Mouse (Mus musculus): ENCODE data around the gene Gm17783. TPM values are rescaled to one million over a fixed set of nuclear protein-coding genes. Genes with fewer than 3 reads are reported as not detected.
"Not testable (repeated sequence)": the region's sequence is repeated elsewhere in the genome, so short reads cannot be mapped to it uniquely, and the experiment has no call there.

The Gm17783 gene
- polyA plus RNA-seq (2011; ENCODE audit: insufficient read depth, insufficient read length, low replicate concordance, missing spikeins), result not detected in 2 replicates

DNA sequence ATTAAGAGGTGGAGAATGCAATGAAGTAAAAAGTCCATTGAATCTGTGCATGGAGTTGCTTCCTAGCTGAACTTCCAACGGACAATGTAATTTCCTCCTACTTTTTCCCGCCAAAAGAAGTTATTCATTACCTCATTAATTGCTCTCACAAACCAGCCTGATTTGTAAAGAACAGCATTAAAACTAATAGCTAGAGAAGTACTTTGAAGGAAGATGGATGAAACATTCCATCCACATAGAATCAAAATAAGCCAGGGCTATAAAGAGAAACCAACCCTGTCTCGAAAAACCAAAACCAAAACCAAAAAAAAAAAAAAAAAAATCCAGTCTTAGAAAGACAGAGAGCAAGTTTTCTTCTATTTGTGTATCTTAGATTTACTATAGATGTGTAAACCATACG lies at the start of gene Gm17783:
Gm17783 (minus strand) TSS at position 101 of the 400 bp plus-strand sequence.
- TF ChIP-seq POLR2A (IDR thresholded peaks at IDR 0.05; ENCODE audit: borderline replicate concordance, control insufficient read depth, low read depth, low read length) (no peak), CTCF (IDR thresholded peaks at IDR 0.05; ENCODE audit: control insufficient read depth, insufficient read depth, low read length) (no peak)
- H3K4me1 ChIP-seq (ENCODE audit: control insufficient read depth, insufficient read depth, low read length), result no peaks in the 10 kb centered on the region

DNA sequence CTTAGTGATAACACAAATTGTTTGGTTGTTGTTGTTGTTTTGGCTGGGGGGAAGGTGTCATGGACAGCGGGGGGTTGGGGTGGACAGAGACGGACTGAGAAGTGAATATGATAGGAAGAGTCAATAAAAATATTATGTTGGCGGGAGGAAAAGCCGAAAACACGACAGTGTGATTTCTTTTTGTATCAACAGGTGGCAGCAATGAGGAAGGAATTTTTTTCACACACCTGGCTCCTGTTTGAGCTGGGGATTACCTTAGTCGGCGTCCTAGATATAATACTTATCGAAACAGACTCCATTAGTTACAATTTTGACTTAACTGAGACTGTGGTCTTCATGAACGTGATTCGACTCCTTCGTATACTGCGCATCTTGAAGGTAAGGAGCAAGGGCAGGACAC lies 48.0 kb upstream of the Gm17783 start:
- no peak overlapping the region for H3K4me3 ChIP-seq (replicated peaks; ENCODE audit: control insufficient read depth, low read depth, low read length)
- TF ChIP-seq CTCF (IDR thresholded peaks at IDR 0.05; ENCODE audit: control insufficient read depth, insufficient read depth, low read length), result no peak
- no peak for TF ChIP-seq POLR2A (IDR thresholded peaks at IDR 0.05; ENCODE audit: borderline replicate concordance, control insufficient read depth, low read depth, low read length)
- 58% methylated on average over 12 of the region's 12 CpGs for WGBS
- H3K4me1 ChIP-seq (ENCODE audit: control insufficient read depth, insufficient read depth, low read length), result no peaks in the 10 kb centered on the region; the same call in 1 of the 2 replicates
- no peak overlapping the region for H3K27ac ChIP-seq (ENCODE audit: control insufficient read depth, insufficient read depth, low read depth, low read length, poor library complexity)

More for the DNA sequence above, at the start of gene Gm17783:
- Histone ChIP-seq H3K27ac (ENCODE audit: control insufficient read depth, insufficient read depth, low read depth, low read length, poor library complexity) (no peak within 1 kb of the TSS), H3K4me3 (replicated peaks; ENCODE audit: control insufficient read depth, low read depth, low read length) (no peak within 1 kb of the TSS)
- WGBS, result 70% methylated on average over 4 of the region's 4 CpGs

DNA sequence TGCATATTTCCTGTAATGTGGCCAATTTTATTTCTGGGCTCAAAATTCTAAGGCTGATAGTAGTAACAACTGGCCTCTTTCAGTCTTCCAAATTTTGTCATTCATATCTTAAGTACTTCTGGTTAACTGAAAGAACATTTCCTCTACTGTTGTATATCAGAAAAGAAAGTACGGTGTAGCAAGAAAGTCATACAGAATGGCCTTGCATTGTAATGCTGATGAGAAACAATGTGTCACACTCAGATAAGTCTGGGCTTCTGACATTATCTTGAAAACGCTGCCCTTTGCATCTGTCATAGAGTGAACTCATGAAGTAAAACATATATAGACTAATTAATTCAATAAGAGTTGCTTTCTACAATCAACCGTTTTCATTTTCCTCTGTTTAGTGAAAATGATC lies 40.5 kb upstream of the Gm17783 start:
- TF ChIP-seq POLR2A (IDR thresholded peaks at IDR 0.05; ENCODE audit: borderline replicate concordance, control insufficient read depth, low read depth, low read length) (no peak), CTCF (IDR thresholded peaks at IDR 0.05; ENCODE audit: control insufficient read depth, insufficient read depth, low read length) (no peak)
- no peaks in the 10 kb centered on the region; the same call in 1 of the 2 replicates for H3K4me1 ChIP-seq (ENCODE audit: control insufficient read depth, insufficient read depth, low read length)
- H3K4me3 ChIP-seq (replicated peaks; ENCODE audit: control insufficient read depth, low read depth, low read length), result no peak overlapping the region
- WGBS, result 64% methylated on average over 3 of the region's 3 CpGs
- no peak overlapping the region for H3K27ac ChIP-seq (ENCODE audit: control insufficient read depth, insufficient read depth, low read depth, low read length, poor library complexity)

DNA sequence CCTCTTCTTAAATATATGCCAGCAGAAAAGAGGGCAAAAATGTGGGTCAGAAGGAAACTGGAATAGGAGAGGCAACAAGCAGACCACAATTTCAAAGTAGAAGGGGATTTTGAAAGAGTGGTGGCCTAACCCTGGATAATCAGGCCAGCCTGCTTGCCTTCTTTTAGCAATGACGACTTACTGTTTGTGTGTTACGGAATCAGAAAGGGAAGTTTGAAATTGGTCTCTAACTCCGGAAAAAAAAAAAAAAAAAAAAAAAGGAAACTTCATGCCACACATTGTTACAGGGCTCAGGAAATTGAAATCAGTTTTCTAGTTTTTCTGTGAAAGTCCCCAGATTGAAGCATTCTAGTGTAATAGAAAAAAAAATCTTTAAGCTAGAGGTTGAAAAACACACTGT lies 29.9 kb upstream of the Gm17783 start:
- H3K4me1 ChIP-seq (ENCODE audit: control insufficient read depth, insufficient read depth, low read length), result peaks cover 1% of the 10 kb centered on the region; the same call in 1 of the 2 replicates
- WGBS, result 3% methylated on average over 3 of the region's 3 CpGs
- TF ChIP-seq POLR2A (IDR thresholded peaks at IDR 0.05; ENCODE audit: borderline replicate concordance, control insufficient read depth, low read depth, low read length) (no peak), CTCF (IDR thresholded peaks at IDR 0.05; ENCODE audit: control insufficient read depth, insufficient read depth, low read length) (no peak)
- no peak overlapping the region for H3K4me3 ChIP-seq (replicated peaks; ENCODE audit: control insufficient read depth, low read depth, low read length)
- H3K27ac ChIP-seq (ENCODE audit: control insufficient read depth, insufficient read depth, low read depth, low read length, poor library complexity), result no peak overlapping the region

DNA sequence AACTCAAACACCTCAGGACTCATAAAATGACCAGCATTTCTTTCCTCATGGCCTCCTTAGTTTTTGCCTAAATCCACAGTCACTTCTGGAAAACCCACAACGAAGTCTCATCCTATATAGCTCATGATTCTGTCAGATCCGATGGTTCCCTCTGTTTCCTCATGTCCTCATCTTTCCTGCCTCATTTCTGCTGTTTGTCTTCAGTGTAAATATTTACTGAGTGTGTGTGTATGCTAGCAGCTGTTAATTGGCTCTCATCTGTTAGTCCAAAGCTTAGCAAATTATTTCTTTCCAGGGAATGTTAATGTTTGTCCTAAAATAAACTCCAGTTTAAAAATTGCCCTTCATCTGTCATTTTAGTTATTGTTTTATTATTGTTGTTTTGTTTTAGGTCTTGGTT lies 19.7 kb upstream of the Gm17783 start:
- 74% methylated on average over 2 of the region's 2 CpGs for WGBS
- Histone ChIP-seq H3K4me1 (ENCODE audit: control insufficient read depth, insufficient read depth, low read length) (no peaks in the 10 kb centered on the region; the same call in 1 of the 2 replicates), H3K27ac (ENCODE audit: control insufficient read depth, insufficient read depth, low read depth, low read length, poor library complexity) (no peak overlapping the region), H3K4me3 (replicated peaks; ENCODE audit: control insufficient read depth, low read depth, low read length) (no peak overlapping the region)
- TF ChIP-seq CTCF (IDR thresholded peaks at IDR 0.05; ENCODE audit: control insufficient read depth, insufficient read depth, low read length) (no peak), POLR2A (IDR thresholded peaks at IDR 0.05; ENCODE audit: borderline replicate concordance, control insufficient read depth, low read depth, low read length) (no peak)

DNA sequence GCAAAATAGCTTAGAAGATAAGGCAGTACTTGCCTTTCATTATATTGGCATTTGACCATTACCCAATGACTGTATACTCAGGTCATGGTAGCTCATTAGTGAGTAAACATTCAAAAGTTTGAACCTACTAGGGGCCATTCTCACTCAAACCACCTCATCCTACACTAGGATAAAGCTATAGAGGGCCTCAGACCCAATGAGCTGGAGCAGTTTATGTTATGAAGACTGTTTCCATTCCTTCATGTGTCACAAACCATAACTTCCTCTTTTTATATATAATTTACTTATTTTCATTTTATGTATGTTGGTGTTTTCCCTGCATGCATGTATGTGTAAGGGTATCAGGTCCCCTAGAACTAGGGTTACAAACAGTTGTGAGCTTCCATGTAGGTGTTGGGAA lies 16.1 kb upstream of the Gm17783 start:
- H3K4me1 ChIP-seq (ENCODE audit: control insufficient read depth, insufficient read depth, low read length), result peaks cover 2% of the 10 kb centered on the region
- no peak overlapping the region for H3K27ac ChIP-seq (ENCODE audit: control insufficient read depth, insufficient read depth, low read depth, low read length, poor library complexity)
- no peak for TF ChIP-seq POLR2A (IDR thresholded peaks at IDR 0.05; ENCODE audit: borderline replicate concordance, control insufficient read depth, low read depth, low read length)
- TF ChIP-seq CTCF (IDR thresholded peaks at IDR 0.05; ENCODE audit: control insufficient read depth, insufficient read depth, low read length), result no peak
- H3K4me3 ChIP-seq (replicated peaks; ENCODE audit: control insufficient read depth, low read depth, low read length), result no peak overlapping the region

DNA sequence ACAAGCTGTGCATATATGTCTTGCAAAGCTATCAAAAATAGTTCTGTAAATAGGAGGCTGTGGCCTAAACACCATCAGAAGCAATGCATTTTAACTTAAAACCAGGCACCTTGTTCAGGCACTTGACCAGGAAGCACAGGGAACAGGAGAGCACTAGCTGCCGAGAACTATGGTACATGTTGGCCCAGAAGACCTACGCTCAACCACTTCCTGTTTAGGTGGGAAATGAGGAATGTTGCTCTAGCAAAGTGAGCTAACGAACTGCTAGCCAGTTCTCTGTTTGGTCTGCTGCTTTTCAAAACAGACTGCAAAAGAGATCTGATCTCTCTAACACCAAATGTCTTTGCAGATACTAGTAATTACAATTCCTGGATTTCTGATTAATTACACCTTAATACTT lies 12.5 kb upstream of the Gm17783 start:
- 13% methylated on average over 3 of the region's 3 CpGs for WGBS
- no peak overlapping the region for H3K27ac ChIP-seq (ENCODE audit: control insufficient read depth, insufficient read depth, low read depth, low read length, poor library complexity)
- TF ChIP-seq CTCF (IDR thresholded peaks at IDR 0.05; ENCODE audit: control insufficient read depth, insufficient read depth, low read length) (no peak), POLR2A (IDR thresholded peaks at IDR 0.05; ENCODE audit: borderline replicate concordance, control insufficient read depth, low read depth, low read length) (no peak)
- H3K4me1 ChIP-seq (ENCODE audit: control insufficient read depth, insufficient read depth, low read length), result peaks cover 2% of the 10 kb centered on the region
- H3K4me3 ChIP-seq (replicated peaks; ENCODE audit: control insufficient read depth, low read depth, low read length), result no peak overlapping the region

DNA sequence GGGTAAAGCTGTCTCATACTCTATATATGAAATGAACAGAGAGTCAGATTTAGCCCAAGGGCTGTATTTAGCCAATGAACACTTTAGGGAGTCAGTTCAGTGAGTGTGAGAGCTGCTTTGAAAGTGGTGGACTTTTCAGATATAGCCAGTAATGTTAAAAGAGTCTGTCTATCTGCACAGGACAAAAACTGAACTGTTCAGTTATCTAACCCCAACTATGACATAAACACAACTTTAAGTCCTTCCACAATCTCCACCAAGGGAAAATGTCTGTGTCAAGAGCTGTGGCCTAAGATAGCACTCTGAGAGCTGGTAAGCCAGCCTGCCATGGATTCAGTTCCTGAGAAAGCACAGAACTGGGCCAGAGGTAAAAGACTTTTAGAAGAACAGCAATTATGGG lies 10.3 kb upstream of the Gm17783 start:
- Histone ChIP-seq H3K4me3 (replicated peaks; ENCODE audit: control insufficient read depth, low read depth, low read length) (no peak overlapping the region), H3K4me1 (ENCODE audit: control insufficient read depth, insufficient read depth, low read length) (peaks cover 2% of the 10 kb centered on the region), H3K27ac (ENCODE audit: control insufficient read depth, insufficient read depth, low read depth, low read length, poor library complexity) (no peak overlapping the region)
- TF ChIP-seq POLR2A (IDR thresholded peaks at IDR 0.05; ENCODE audit: borderline replicate concordance, control insufficient read depth, low read depth, low read length), result no peak
- TF ChIP-seq CTCF (IDR thresholded peaks at IDR 0.05; ENCODE audit: control insufficient read depth, insufficient read depth, low read length), result no peak

DNA sequence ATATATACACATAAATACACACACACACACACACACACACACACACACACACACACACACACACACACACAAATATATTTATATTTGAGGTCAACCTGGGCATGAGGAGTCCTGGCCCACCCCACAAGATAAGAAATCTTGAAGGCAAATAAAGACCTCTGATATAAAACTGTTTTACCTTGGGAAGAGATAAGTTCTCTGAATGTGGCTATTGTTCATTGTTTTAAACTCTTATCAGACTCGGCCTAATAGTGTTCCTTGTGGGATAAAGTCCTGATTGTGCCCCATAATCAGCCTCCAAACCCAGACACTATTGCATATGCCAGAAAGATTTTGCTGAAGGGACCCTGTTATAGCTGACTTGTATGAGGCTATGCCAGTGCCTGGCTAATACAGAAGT lies 6.5 kb upstream of the Gm17783 start:
- H3K4me3 ChIP-seq (replicated peaks; ENCODE audit: control insufficient read depth, low read depth, low read length); H3K27ac ChIP-seq (ENCODE audit: control insufficient read depth, insufficient read depth, low read depth, low read length, poor library complexity); H3K4me1 ChIP-seq (ENCODE audit: control insufficient read depth, insufficient read depth, low read length): not testable (repeated sequence)
- 73% methylated on average over 1 of the region's 1 CpGs for WGBS
